Mouse (Mus musculus) inflammation-experienced regulatory T-cells (primary cell): ENCODE results near the gene Zxdb. TPM values are rescaled to one million over a fixed set of nuclear protein-coding genes. Genes with fewer than 3 reads are reported as not detected.

Source experiments
- polyA plus RNA-seq, 2 experiments: library from polyadenylated mRNA; unstranded; fragments of 100-300 nt; shearing (Covaris generic); gene quantifications; one replicate each; pipeline ENCODE4 v1.2.1; 2017

The Zxdb gene
- 10 to 100 TPM in 1 of 2 experiments, 1 to 10 TPM in 1; 4.6 to 11.8 TPM for polyA plus RNA-seq

GRCm38 (mm10) chrX:94724192-94724971, at the start of gene Zxdb:
TSS of gene Zxdb (plus strand) at chrX:94724569.

Other genes with a start within 250 kb of the Zxdb start
- gene Maged1, start 182.4 kb upstream of the Zxdb start, polyA plus RNA-seq: 10 to 100 TPM in 1 of 2 experiments, 1 to 10 TPM in 1; 2.9 to 11.7 TPM
- gene Gspt2, start 88.5 kb upstream of the Zxdb start, polyA plus RNA-seq: 1 to 10 TPM in 1 of 2 experiments, under 1 TPM in 1; 0.24 to 1.2 TPM